Mouse (Mus musculus): ENCODE measurements around the gene Glb1l.

The Glb1l gene

DNA sequence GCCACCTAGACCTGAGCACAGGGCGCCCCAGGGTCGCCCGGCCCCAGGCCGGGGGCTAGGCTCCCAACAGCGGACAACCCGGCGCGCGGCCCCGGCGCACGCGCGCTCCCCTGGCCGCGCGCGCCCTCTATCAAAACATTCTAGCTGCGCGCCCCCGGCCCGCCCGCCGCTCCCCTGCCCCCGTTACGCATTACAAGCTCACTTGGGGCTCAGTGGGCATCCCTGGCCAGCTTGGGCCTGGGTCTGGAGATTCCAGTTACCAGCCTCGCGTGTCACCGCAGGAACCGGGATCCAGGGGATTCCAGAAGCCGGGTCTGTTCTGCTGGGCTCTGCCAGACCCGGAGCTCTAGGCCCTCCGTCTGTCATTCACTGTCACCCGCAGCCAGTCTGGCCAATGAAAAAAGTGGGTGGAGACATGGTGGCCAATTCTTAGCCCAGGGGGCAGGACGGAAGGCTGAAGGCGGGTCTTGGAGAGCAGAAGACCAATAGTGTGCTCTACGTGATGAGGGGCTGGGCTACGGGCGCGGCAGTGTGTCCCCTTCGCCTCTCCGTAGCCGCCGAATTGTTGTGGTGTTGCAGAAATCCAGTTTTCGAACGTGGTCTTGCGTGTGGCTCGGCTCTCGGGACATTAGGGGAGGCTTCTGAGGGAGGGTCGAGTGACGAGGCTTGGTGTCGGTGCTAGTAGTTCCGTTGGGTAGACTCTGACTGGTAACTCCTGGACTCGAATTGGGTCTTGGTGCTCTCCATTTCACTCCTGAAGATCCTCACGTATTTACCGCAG is 18.8 kb downstream of the Glb1l start, which contains the start of the genes Ankzf1 and Atg9a:
Gene Ankzf1, plus strand, starts transcription at position 530 of the 781 bp plus-strand sequence.
Gene Atg9a, minus strand, starts transcription at position 575 of the 781 bp plus-strand sequence.
- DNase-seq: peak; percentile 99

DNA sequence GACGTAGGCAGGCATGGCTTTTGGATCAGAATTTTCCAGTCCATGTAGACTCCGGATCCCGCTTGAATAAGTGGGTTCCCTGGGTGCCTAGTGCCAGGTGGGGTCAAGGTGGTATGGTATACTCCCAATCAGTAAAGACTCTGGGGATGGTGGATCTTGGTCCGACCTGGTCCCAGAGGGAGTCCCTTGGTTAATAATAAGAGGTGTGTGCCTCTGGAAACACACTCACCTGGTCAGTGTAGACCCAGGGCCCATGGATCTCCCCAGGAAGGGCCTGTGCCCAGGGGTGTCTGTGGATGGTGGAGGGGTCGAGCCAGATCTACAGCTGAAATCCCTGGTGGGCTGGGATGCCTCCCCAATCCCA is 19.4 kb downstream of the Glb1l start:
- no peak for DNase-seq

DNA sequence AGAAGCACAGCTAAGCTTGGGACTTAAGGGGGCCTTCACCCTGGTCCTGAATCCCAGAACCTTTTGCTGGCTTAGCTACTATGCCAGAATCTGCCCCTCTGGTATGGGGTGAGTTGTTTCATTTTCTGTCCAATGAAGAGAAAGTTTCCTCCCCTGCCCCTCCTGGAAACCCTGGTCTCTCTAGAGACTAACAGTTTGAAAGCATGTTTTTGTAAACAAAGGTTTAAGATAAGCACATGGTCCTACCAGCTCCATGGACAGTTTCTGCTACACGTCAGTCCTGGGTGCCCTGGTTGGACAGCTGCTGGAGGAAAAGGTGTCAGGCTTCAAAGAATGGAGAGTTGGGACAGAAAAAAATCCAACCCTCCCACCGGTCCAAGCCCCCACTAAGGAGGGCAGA is 20.0 kb downstream of the Glb1l start:
- no peak for DNase-seq

DNA sequence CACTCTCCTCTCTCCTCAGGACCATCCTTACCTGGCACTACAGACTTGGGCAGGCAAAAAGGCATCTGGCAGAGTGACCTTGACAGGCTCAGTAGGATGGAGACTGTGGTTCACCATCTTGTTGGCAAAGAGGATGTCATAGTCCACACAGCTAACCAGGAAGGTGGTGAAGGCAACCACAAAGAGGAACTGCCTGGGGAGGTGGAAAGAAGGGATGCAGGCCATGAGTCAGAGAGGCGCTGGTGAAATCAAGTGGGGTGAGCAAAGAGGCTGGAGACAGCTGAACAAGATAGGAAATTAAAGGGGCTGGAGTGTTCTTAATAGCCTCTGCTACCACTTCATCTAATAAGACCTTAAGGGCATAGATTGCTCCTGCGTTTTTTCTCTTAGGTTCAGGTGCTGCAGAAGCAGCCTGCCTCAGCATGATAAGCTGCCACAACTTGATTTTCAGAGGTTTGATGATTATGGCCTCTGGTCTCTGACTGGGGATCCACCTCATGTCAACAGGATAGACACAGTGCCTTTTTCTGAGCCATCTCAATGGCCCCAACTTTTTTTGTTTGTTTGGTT is 22.6 kb downstream of the Glb1l start:
- no peak for DNase-seq

DNA sequence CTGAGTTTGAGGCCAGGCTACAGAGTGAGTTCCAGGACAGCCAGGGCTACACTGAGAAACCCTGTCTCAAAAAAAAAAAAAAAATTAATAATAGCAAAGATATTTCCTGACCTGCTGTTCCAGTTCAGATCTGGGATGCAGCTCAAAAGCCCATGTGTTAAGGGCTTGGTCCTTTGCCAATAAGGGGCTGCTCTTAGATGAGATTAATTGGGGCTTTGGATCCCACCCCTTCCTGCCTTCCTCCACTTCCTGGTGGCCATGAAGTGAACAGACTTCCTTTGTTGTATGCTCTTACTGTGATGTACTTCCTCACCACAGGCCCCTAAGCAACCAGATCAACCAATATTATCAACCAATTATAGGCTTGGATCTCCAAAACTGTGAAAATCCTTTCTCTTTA is 23.5 kb downstream of the Glb1l start:
- no peak for DNase-seq

DNA sequence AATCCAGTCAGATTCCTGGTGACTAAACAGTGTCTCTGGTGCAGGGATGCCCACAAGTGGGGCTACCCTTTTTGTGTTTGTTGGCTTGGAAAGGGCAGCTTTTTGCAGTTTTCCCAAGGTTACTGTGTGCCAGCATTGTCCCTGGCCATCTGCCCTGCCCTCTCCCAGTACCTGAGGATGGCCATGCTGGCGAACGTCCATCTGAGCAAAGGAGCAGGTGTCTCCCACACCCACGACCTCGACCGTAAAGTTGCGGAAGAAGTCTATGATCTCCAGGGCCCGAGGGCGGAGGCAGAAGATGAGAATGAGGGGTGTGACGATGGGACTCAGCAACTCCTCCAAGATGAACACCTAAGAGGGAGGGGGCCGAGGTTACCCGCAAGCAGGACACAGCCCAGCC is 25.1 kb downstream of the Glb1l start:
- DNase-seq: peak; percentile 57

DNA sequence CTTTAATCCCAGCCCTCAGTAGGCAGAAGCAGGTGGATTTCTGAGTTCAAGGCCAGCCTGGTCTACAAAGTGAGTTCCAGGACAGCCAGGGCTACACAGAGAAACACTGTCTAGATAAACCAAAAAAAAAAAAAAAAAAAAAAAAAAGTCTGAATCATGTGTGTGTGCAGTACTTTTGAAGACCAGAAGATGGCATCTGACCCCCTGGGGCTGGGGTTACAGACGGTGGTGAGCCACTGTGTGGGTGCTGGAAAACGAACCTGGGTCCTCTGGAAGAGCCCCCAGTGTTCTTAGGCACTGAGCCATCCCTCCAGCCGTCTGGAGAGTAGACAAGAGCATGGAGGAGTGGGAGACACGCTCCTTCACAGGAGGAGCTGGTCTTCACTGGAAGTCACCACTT is 28.5 kb downstream of the Glb1l start:
- no peak for DNase-seq

DNA sequence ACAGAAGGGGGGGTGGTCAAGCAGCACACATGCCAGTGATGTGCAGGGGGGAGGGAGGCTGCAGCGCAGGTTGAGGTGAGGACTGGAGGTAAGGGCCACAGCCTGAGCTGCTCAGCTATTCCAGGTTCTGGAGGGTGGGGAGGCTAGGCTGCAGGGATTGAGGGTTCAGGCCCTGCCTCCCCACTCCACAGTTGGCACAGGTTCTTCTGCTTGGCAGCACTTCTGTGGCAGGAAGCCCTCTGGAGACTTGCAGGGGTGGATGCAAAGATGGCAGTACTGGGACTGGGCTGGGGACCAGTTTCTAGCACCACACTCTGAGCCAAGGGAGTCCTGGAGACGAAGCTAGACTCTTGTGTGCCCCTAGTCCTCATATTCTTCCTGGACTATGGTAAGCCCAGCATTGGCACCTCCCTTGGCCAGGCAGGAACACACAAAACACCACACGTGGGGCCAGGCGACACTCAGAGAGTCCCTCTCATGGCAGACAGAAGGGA is 29.2 kb downstream of the Glb1l start:
- peak; percentile 47 for DNase-seq

DNA sequence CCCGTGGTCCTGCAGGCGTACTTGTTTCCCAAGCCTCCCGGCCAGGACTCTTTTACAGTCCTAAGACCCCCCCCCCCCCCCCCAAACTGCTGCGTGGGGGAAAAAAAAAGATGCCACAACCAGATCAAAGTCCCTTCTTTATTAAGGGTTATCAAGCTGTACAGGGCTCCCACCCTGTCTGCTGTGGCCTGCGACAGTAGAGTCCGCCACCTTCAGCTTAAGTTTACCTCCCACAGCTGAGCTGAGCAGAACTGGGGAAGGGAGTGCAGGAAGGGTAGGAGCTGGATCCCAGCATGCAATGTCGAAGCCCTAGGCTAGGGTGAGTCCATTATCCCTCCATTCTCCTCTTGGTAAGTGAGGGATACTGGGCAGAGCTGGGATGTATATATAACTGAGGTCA is 29.9 kb downstream of the Glb1l start:
- DNase-seq: no peak

DNA sequence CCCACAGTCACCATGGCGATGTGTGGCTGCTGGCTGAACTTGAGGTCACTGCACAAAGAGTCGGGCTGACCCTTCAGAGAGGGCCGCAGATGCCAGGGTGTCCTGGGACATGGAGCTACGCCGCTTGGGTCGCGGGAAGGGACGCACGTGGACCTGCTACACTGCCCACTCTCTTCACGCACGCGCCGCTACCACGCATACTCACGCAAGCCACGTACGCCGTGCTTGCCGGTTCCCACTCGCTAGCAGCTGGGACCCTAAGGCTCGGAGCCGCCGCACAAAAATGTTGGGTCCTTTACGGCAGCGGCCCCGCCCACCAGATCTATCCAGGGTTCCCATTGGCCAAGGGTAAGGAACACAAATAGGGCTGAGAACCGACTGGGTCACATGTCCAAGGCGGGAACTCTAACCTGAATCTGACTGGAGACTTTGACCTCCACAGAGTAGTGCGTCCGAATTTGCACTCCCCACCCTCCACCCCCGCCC is 30.5 kb downstream of the Glb1l start, which contains the start of gene Abcb6:
Gene Abcb6, minus strand, starts transcription at position 288 of the 486 bp plus-strand sequence.
- peak; percentile 90 for DNase-seq

DNA sequence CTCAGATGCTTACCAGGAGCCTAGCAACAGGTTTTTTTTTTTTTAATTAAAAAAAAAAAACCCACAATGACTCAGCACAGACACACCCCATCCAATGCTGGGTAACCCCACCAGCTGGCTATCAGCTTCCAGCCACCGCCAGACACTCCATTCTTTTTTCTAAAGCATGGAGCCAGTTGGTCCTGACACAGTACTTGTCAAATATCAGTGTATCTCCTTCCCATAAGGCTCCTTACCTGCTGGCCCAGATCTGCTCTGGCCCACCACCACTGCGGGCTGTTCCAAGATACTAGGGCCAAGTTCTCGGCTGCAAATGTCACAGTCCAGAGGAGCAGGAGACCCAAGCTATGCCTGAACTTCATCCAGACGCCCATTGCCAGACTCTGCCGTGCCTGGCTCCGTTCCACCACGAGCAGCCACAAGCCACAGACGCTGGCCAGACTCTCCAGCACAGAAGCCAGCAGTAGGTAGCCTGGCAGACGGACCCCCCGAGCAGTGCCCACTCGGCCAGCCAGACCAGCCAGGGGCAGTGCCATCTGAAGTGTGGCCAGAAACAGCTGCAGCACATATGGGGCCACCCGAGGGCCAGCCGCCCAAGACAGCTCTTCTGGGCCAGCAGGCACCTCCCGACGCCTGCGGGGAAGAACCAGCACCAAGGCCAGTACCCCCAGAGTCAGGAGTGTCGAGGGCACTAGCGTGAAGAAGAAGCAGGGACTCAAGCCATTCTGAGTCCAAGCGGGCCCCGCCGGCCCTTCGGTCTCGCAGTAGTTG is 31.1 kb downstream of the Glb1l start:
- DNase-seq: peak; percentile 75

DNA sequence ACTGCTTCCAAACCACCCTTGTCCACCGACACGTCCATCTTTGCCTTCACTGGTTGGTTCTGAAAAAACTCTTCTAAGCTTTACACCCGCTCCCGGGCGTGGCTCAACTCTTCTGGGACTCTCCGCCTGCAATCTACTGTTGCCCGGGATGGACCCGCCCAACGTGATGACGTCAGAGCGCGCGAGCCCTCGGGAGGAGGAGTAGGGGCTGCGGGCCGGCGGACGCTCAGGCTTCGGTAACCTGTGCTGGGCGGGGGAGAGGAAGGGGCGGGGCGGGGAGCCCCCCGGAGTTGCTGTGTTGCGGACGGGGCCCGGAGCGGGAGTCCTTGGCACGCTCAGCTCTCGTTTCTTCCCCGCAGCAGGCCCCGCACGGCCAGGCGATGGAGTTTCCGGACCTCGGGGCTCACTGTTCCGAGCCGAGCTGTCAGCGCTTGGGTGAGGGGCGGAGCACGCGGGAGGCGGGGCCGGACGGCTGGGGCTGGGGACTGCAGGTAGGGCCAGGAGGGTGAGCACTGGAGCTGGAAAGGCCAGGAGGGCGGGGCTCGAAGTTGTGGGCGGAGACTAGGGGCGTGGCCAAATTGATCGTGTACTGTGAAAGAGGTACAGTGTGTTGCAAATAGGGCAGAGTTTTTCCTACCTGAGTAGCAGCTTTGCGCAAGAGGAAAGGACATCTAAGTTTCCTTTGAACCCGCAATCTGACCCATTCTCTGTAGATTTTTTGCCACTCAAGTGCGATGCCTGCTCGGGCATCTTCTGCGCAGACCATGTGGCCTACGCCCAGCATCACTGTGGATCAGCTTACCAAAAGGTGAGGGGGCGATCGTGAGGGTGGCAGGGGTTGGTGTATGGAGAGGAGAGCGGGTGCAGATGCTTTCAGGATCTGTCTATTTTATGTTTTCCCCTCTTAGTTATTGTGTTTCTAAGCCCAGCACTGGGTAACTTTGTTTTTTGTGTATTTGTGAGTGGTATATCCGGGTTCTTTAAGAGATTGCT is 41.8 kb downstream of the Glb1l start, which contains the start of gene Zfand2b:
Gene Zfand2b, plus strand, starts transcription at position 175 of the 993 bp plus-strand sequence.
- DNase-seq: peak; percentile 97

DNA sequence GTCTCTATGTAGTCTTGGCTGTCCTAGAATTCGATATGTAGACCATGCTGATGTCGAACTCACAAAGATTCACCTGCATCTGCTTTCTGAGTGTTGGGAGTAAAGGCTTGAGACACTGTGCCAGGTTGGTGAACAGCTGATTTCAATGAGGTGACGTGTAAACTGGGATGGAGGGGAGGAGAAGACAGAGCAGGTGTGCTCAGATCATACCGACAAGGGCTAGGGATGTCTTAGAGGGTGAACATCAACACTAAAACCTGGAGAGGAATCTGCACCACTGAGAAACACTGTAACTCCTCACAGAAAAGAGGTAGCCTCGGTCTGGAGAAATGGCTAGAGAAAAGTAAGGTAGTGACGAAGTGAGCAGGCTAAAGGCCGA is 42.5 kb downstream of the Glb1l start:
- no peak for DNase-seq

DNA sequence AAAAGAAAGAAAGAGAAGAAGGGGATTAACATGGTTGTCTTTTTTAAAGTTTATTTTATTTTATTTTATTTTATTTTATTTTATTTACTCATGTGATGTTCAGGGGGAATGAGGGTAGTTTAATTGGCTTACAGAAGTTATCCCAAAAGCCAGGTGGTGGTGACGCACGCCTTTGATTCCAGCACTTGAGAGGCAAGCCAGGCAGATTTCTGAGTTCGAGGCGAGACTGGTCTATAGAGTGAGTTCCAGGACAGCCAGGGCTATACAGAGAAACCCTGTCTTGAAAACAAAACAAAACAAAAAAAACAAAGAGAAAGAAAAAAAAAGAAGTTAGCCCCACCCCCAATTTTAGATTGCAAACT is 50.4 kb downstream of the Glb1l start:
- DNase-seq: no peak

DNA sequence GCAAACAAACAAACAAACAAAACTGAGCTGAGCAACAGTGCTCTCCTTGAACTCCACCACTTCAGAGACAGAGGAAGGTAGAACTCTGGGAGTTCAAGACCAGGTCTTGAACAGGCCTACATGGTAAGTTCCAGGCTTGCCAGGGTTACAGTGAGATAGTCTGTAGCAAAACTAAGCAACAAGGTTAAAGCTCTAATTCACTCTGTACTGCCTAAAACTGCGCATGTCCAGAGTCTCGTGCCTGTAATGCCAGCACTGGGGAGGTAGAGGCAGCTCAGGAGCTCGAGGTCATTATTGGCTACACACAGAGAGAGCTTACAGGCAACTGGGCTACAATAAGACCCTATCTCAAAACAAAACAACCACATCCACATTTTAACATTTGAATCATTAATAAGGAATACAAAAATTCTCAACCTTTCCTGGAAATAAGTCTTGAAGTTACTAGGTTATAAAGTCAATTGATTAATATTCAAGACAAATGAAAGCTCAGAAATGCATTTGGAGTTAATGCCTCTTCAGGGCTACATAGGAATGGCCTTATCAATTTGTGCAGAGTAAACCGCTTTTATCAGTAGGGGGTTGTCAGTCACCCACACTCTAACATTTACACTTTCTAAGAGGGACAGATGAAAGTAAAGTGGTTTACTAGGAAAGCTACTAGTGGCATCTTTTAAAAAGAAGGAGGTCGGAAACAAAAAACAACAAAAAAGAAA is 50.9 kb downstream of the Glb1l start:
- no peak for DNase-seq

DNA sequence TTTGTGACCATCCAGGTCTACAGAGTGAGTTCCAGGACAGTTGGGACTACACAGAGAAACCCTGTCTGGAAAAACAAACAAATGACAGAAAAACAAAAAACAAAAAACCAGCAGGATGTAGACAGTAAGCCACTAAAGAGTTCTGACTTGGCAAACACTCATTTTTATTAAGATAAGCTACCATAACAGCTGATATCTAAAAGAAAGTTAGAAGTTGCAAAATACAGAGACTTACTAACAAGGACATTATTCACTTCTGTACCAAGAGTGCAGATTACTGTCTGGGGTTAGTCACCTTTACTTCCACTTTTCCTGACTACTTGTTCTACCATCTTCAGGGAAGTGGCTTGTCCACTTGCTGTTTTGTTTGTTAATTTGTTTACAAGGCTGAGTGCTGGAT is 51.6 kb downstream of the Glb1l start:
- DNase-seq: no peak

DNA sequence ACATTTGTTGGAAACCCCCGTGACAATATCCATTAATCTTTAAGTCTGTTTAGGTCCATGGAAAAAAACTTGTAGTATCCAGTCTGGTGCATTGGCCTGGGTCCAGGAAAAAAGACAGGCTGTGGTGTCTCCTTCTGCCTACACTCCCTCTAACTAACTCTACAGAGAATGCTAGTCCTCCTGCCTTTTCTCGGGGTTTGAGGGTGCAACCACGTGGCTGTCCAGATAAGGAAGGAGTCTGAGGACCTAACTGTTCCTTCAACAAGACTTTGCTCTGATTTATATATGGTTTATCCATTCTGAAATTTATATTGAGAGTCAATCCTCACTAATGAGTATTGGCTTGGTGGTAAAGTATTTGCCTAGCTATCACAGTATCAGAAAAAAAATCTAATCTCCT is 54.8 kb downstream of the Glb1l start:
- DNase-seq: no peak

DNA sequence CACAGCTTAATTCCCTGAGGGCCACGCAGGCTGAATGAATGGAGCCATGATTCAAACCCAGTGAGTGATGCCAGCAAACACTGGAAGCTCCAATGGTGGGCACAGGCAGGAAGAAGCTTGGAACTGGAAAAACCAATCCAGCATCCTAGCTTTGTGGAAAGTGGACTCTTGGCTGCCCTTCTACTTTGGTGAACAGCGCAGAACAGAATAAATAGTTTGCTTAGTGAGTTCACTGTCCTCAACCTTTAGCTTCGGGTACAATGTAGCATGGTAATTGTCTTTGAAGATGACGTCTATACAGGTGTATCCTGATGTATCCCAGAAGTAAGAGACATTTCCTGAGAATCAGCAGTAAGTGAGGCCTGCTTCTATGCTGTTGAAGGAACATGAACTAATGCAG is 61.9 kb downstream of the Glb1l start:
- no peak for DNase-seq
